Mouse (Mus musculus): Measurements from ENCODE around the gene P4ha1.

DNA sequence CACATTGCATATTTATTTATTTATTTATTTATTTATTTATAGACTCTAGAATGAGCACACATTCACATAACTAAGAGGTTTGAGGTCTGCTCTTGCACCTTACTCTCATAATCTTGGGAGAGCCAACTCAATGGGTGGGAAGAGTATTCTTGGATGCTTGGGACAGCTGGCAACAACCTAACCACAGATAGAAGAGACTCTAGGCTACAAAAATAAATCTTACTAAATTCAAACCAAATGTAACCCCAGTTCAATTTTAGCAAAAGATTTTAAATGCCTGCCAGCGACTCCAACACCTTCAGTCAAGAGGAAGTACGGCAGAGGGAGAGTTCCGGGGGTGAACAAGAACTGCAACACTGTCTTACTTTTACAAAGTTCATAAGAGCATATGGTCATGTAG lies 2.0 kb upstream of the P4ha1 start:
- TF ChIP-seq CTCF (IDR thresholded peaks at IDR 0.05; ENCODE audit: extremely low read depth, insufficient read length, insufficient replicate concordance, low read depth, low read length) (no peak), POLR2A (IDR thresholded peaks at IDR 0.05; ENCODE audit: low read depth, low read length) (no peak)
